Mouse (Mus musculus): Measurements from ENCODE around the gene Rab21. TPM values are rescaled to one million over a fixed set of nuclear protein-coding genes. Genes with fewer than 3 reads are reported as not detected.
"Not testable (repeated sequence)": the region's sequence is repeated elsewhere in the genome, so short reads cannot be mapped to it uniquely, and the experiment has no call there.

Rab21 gene
- polyA plus RNA-seq, 1 experiment = 2.6 TPM

DNA sequence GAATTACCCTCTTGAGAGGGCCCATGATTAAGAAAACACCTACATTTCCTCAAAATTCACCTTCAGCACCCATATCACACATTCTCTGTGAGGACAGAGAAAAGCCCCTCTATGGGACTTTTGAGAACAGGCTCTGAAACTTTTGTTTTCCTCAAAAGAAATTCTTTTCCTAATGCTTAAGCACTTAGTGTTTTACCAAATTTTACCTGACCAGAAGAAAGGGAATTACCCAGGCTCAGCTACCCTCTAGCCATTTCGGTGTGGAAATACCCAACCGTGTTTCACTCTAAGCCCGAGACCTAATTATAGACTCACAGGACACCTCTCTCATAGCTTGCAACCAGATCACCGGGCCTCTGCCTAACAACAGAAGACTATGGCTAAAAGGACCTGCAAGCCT is 17.6 kb upstream of the Rab21 start:
- H3K9me3 ChIP-seq (ENCODE audit: control insufficient read depth, low read length) = no peaks in the 10 kb centered on the region
- H3K27me3 ChIP-seq (ENCODE audit: control insufficient read depth) = no peaks in the 10 kb centered on the region
- H3K36me3 ChIP-seq (ENCODE audit: control insufficient read depth) = no peaks in the 10 kb centered on the region
- TF ChIP-seq GATA1 (IDR thresholded peaks at IDR 0.05; ENCODE audit: low read length) (no peak), TAL1 (IDR thresholded peaks at IDR 0.05; ENCODE audit: low read length) (no peak)
- no peaks in the 10 kb centered on the region for H3K4me1 ChIP-seq (ENCODE audit: control insufficient read depth)
- H3K4me3 ChIP-seq (replicated peaks) = no peak overlapping the region

- H3K9me3 ChIP-seq (ENCODE audit: control insufficient read depth, low read length) = no peaks in the 10 kb centered on the region
- H3K4me1 ChIP-seq (ENCODE audit: control insufficient read depth) = no peaks in the 10 kb centered on the region
- H3K4me3 ChIP-seq (replicated peaks) = no peak overlapping the region
- no peaks in the 10 kb centered on the region for H3K36me3 ChIP-seq (ENCODE audit: control insufficient read depth)
- no peaks in the 10 kb centered on the region for H3K27me3 ChIP-seq (ENCODE audit: control insufficient read depth)
- no peak for TF ChIP-seq GATA1 (IDR thresholded peaks at IDR 0.05; ENCODE audit: low read length)
- TF ChIP-seq TAL1 (IDR thresholded peaks at IDR 0.05; ENCODE audit: low read length) = no peak
Measured at GRCm38 (mm10) chr10:115332420-115332952, 17.1 kb upstream of the Rab21 start.

GRCm38 (mm10) chr10:115329010-115329530 is 13.7 kb upstream of the Rab21 start:
- no peaks in the 10 kb centered on the region for H3K4me1 ChIP-seq (ENCODE audit: control insufficient read depth)
- H3K36me3 ChIP-seq (ENCODE audit: control insufficient read depth) = no peaks in the 10 kb centered on the region
- no peak overlapping the region for H3K4me3 ChIP-seq (replicated peaks)
- TF ChIP-seq TAL1 (IDR thresholded peaks at IDR 0.05; ENCODE audit: low read length) (no peak), GATA1 (IDR thresholded peaks at IDR 0.05; ENCODE audit: low read length) (no peak)
- no peaks in the 10 kb centered on the region for H3K27me3 ChIP-seq (ENCODE audit: control insufficient read depth)
- no peaks in the 10 kb centered on the region for H3K9me3 ChIP-seq (ENCODE audit: control insufficient read depth, low read length)

GRCm38 (mm10) chr10:115328514-115328913 is 13.1 kb upstream of the Rab21 start:
- no peak for TF ChIP-seq GATA1 (IDR thresholded peaks at IDR 0.05; ENCODE audit: low read length)
- TF ChIP-seq TAL1 (IDR thresholded peaks at IDR 0.05; ENCODE audit: low read length) = no peak
- no peaks in the 10 kb centered on the region for H3K27me3 ChIP-seq (ENCODE audit: control insufficient read depth)

DNA sequence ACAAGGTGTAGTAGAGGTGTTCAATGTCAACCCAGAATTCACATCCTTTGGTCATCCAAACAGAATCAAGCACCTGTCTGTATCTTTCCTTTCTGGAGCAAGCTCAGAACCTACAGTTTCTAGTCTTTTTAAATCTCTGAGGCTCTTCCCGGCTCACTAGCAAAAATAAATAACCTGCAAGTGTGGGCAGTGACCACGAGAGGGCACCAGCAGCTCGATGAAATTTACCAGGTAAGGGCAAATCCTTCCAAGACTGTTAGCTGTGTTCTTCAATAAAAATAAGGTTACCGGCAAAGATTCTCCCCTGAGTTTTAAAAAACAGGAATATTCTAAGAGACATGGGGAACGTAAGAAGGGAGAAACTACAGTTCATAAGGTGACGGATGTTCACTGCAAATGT is 7.9 kb upstream of the Rab21 start:
- H3K27me3 ChIP-seq (ENCODE audit: control insufficient read depth) = peaks cover 5% of the 10 kb centered on the region; the same call in 1 of the 2 replicates
- H3K9me3 ChIP-seq (ENCODE audit: control insufficient read depth, low read length) = no peaks in the 10 kb centered on the region
- no peaks in the 10 kb centered on the region for H3K4me1 ChIP-seq (ENCODE audit: control insufficient read depth)
- no peaks in the 10 kb centered on the region for H3K36me3 ChIP-seq (ENCODE audit: control insufficient read depth)
- no peak overlapping the region for H3K4me3 ChIP-seq (replicated peaks)
- no peak for TF ChIP-seq TAL1 (IDR thresholded peaks at IDR 0.05; ENCODE audit: low read length)
- TF ChIP-seq GATA1 (IDR thresholded peaks at IDR 0.05; ENCODE audit: low read length) = no peak

More at GRCm38 (mm10) chr10:115328514-115328913, 13.1 kb upstream of the Rab21 start:
- H3K36me3 ChIP-seq (ENCODE audit: control insufficient read depth) = no peaks in the 10 kb centered on the region
- H3K4me3 ChIP-seq (replicated peaks) = no peak overlapping the region
- no peaks in the 10 kb centered on the region for H3K4me1 ChIP-seq (ENCODE audit: control insufficient read depth)
- H3K9me3 ChIP-seq (ENCODE audit: control insufficient read depth, low read length) = no peaks in the 10 kb centered on the region

- H3K4me1 ChIP-seq (ENCODE audit: control insufficient read depth) = peaks cover 4% of the 10 kb centered on the region
- H3K9me3 ChIP-seq (ENCODE audit: control insufficient read depth, low read length) = no peaks in the 10 kb centered on the region
- peaks cover 5% of the 10 kb centered on the region; the same call in 1 of the 2 replicates for H3K27me3 ChIP-seq (ENCODE audit: control insufficient read depth)
- no peak overlapping the region for H3K4me3 ChIP-seq (replicated peaks)
- TF ChIP-seq GATA1 (IDR thresholded peaks at IDR 0.05; ENCODE audit: low read length) = no peak
- TF ChIP-seq TAL1 (IDR thresholded peaks at IDR 0.05; ENCODE audit: low read length) = no peak
- H3K36me3 ChIP-seq (ENCODE audit: control insufficient read depth) = no peaks in the 10 kb centered on the region
Measured at GRCm38 (mm10) chr10:115321317-115322035, 6.1 kb upstream of the Rab21 start.

GRCm38 (mm10) chr10:115318388-115318787 is 3.0 kb upstream of the Rab21 start:
- not testable (repeated sequence) for H3K9me3 ChIP-seq (ENCODE audit: control insufficient read depth, low read length); H3K36me3 ChIP-seq (ENCODE audit: control insufficient read depth); H3K4me3 ChIP-seq (replicated peaks); H3K27me3 ChIP-seq (ENCODE audit: control insufficient read depth)
- peaks cover 23% of the 10 kb centered on the region for H3K4me1 ChIP-seq (ENCODE audit: control insufficient read depth)

- TF ChIP-seq GATA1 (IDR thresholded peaks at IDR 0.05; ENCODE audit: low read length) = no peak
- no peak for TF ChIP-seq TAL1 (IDR thresholded peaks at IDR 0.05; ENCODE audit: low read length)
- H3K4me1 ChIP-seq (ENCODE audit: control insufficient read depth) = peaks cover 36% of the 10 kb centered on the region
- no peaks in the 10 kb centered on the region for H3K27me3 ChIP-seq (ENCODE audit: control insufficient read depth)
- peaks cover 17% of the 10 kb centered on the region for H3K36me3 ChIP-seq (ENCODE audit: control insufficient read depth)
- H3K4me3 ChIP-seq (replicated peaks) = peak overlapping the region; percentile 97
- no peaks in the 10 kb centered on the region for H3K9me3 ChIP-seq (ENCODE audit: control insufficient read depth, low read length)
Measured at GRCm38 (mm10) chr10:115316313-115316712, 919 bp upstream of the Rab21 start.

- no peak for TF ChIP-seq TAL1 (IDR thresholded peaks at IDR 0.05; ENCODE audit: low read length)
- TF ChIP-seq GATA1 (IDR thresholded peaks at IDR 0.05; ENCODE audit: low read length) = no peak
- H3K36me3 ChIP-seq (ENCODE audit: control insufficient read depth) = peaks cover 24% of the 10 kb centered on the region
- peaks cover 44% of the 10 kb centered on the region for H3K4me1 ChIP-seq (ENCODE audit: control insufficient read depth)
- H3K9me3 ChIP-seq (ENCODE audit: control insufficient read depth, low read length) = no peaks in the 10 kb centered on the region
- H3K4me3 ChIP-seq (replicated peaks) = peak overlapping the region; percentile 97
- H3K27me3 ChIP-seq (ENCODE audit: control insufficient read depth) = no peaks in the 10 kb centered on the region
Measured at GRCm38 (mm10) chr10:115314582-115315452, 577 bp downstream of the Rab21 start.

Data from erythroblast, embryonic 14.5 days (primary cell).